Mouse (Mus musculus) megakaryocyte, embryonic 14.5 days (primary cell): ENCODE measurements around the gene Baiap2.

ENCODE experiments used
- FLI1 ChIP-seq: IDR thresholded peaks from 2 replicates; pipeline ENCODE4 v1.6.1; 2012; ENCODE audit warnings: low read length, inconsistent platforms, mixed read lengths
- GATA1 ChIP-seq: IDR thresholded peaks from 3 replicates; pipeline ENCODE4 v1.6.1; 2012; ENCODE audit warnings: mixed read lengths, low read length, inconsistent platforms, borderline replicate concordance

- TF ChIP-seq GATA1 (no peak), FLI1 (no peak)
Measured at GRCm38 (mm10) chr11:119988391-119988790, 45.8 kb downstream of the Baiap2 start.
